Mouse (Mus musculus): ENCODE data around the gene Furin. TPM values are rescaled to one million over a fixed set of nuclear protein-coding genes. Genes with fewer than 3 reads are reported as not detected.

The Furin gene
- polyA plus RNA-seq, 1 experiment from 2014 or later: 10.0 TPM

- no peaks in the 10 kb centered on the region for H3K36me3 ChIP-seq (ENCODE audit: control insufficient read depth, insufficient read depth, low read length)
- H3K9ac ChIP-seq (ENCODE audit: low read length): no peak overlapping the region
- no peak overlapping the region for H3K4me3 ChIP-seq (ENCODE audit: low read depth, low read length)
- WGBS: 29% methylated on average over 20 of the region's 20 CpGs
- no peaks in the 10 kb centered on the region for H3K9me3 ChIP-seq (ENCODE audit: control insufficient read depth, low read length)
- DNase-seq (ENCODE audit: low spot score) (peak; percentile 28), ATAC-seq (ENCODE audit: insufficient number of reproducible peaks, low FRiP score, low TSS enrichment, low read depth) (no peak)
- H3K4me1 ChIP-seq (ENCODE audit: control insufficient read depth, insufficient read depth, low read length): no peaks in the 10 kb centered on the region
- H3K27ac ChIP-seq (replicated peaks; ENCODE audit: low read depth, low read length): no peak overlapping the region
- H3K4me2 ChIP-seq (ENCODE audit: low read depth, severe bottlenecking): peak overlapping the region; percentile 0; the same call in 1 of the 2 replicates
- no peaks in the 10 kb centered on the region for H3K27me3 ChIP-seq (ENCODE audit: control insufficient read depth, insufficient read depth, low read length)
Measured at GRCm38 (mm10) chr7:80422759-80423480, 17.7 kb upstream of the Furin start.

GRCm38 (mm10) chr7:80421576-80421975 lies 16.3 kb upstream of the Furin start:
- ATAC-seq (ENCODE audit: insufficient number of reproducible peaks, low FRiP score, low TSS enrichment, low read depth) (no peak), DNase-seq (ENCODE audit: low spot score) (no peak)
- WGBS: 95% methylated on average over 6 of the region's 6 CpGs
- Histone ChIP-seq H3K27me3 (ENCODE audit: control insufficient read depth, insufficient read depth, low read length) (no peaks in the 10 kb centered on the region), H3K9ac (ENCODE audit: low read length) (no peak overlapping the region), H3K36me3 (ENCODE audit: control insufficient read depth, insufficient read depth, low read length) (no peaks in the 10 kb centered on the region), H3K4me2 (ENCODE audit: low read depth, severe bottlenecking) (no peak overlapping the region), H3K4me3 (ENCODE audit: low read depth, low read length) (no peak overlapping the region), H3K4me1 (ENCODE audit: control insufficient read depth, insufficient read depth, low read length) (no peaks in the 10 kb centered on the region), H3K9me3 (ENCODE audit: control insufficient read depth, low read length) (no peaks in the 10 kb centered on the region), H3K27ac (replicated peaks; ENCODE audit: low read depth, low read length) (no peak overlapping the region)

- no peak overlapping the region for H3K27ac ChIP-seq (replicated peaks; ENCODE audit: low read depth, low read length)
- no peak overlapping the region for H3K9ac ChIP-seq (ENCODE audit: low read length)
- no peak overlapping the region for H3K4me3 ChIP-seq (ENCODE audit: low read depth, low read length)
- DNase-seq (ENCODE audit: low spot score) (no peak), ATAC-seq (ENCODE audit: insufficient number of reproducible peaks, low FRiP score, low TSS enrichment, low read depth) (no peak)
- H3K4me2 ChIP-seq (ENCODE audit: low read depth, severe bottlenecking): no peak overlapping the region
- H3K4me1 ChIP-seq (ENCODE audit: control insufficient read depth, insufficient read depth, low read length): no peaks in the 10 kb centered on the region
- no peaks in the 10 kb centered on the region for H3K27me3 ChIP-seq (ENCODE audit: control insufficient read depth, insufficient read depth, low read length)
- WGBS: 90% methylated on average over 4 of the region's 4 CpGs
- H3K9me3 ChIP-seq (ENCODE audit: control insufficient read depth, low read length): no peaks in the 10 kb centered on the region
- no peaks in the 10 kb centered on the region for H3K36me3 ChIP-seq (ENCODE audit: control insufficient read depth, insufficient read depth, low read length)
Measured at GRCm38 (mm10) chr7:80420586-80420985, 15.3 kb upstream of the Furin start.

- no peak overlapping the region for H3K27ac ChIP-seq (replicated peaks; ENCODE audit: low read depth, low read length)
- WGBS: 58% methylated on average over 3 of the region's 3 CpGs
- no peak for ATAC-seq (ENCODE audit: insufficient number of reproducible peaks, low FRiP score, low TSS enrichment, low read depth)
Measured at GRCm38 (mm10) chr7:80419278-80419677, 14.0 kb upstream of the Furin start.

GRCm38 (mm10) chr7:80418036-80418435 lies 12.8 kb upstream of the Furin start:
- H3K36me3 ChIP-seq (ENCODE audit: control insufficient read depth, insufficient read depth, low read length): no peaks in the 10 kb centered on the region
- H3K4me1 ChIP-seq (ENCODE audit: control insufficient read depth, insufficient read depth, low read length): no peaks in the 10 kb centered on the region
- H3K27me3 ChIP-seq (ENCODE audit: control insufficient read depth, insufficient read depth, low read length): no peaks in the 10 kb centered on the region
- no peak overlapping the region for H3K9ac ChIP-seq (ENCODE audit: low read length)
- H3K4me3 ChIP-seq (ENCODE audit: low read depth, low read length): no peak overlapping the region
- ATAC-seq (ENCODE audit: insufficient number of reproducible peaks, low FRiP score, low TSS enrichment, low read depth): no peak
- H3K4me2 ChIP-seq (ENCODE audit: low read depth, severe bottlenecking): no peak overlapping the region
- no peak overlapping the region for H3K27ac ChIP-seq (replicated peaks; ENCODE audit: low read depth, low read length)
- 85% methylated on average over 3 of the region's 3 CpGs for WGBS
- H3K9me3 ChIP-seq (ENCODE audit: control insufficient read depth, low read length): no peaks in the 10 kb centered on the region
- DNase-seq (ENCODE audit: low spot score): no peak

More at GRCm38 (mm10) chr7:80419278-80419677, 14.0 kb upstream of the Furin start:
- Histone ChIP-seq H3K4me2 (ENCODE audit: low read depth, severe bottlenecking) (no peak overlapping the region), H3K9ac (ENCODE audit: low read length) (no peak overlapping the region), H3K27me3 (ENCODE audit: control insufficient read depth, insufficient read depth, low read length) (no peaks in the 10 kb centered on the region), H3K9me3 (ENCODE audit: control insufficient read depth, low read length) (no peaks in the 10 kb centered on the region), H3K4me3 (ENCODE audit: low read depth, low read length) (no peak overlapping the region), H3K36me3 (ENCODE audit: control insufficient read depth, insufficient read depth, low read length) (no peaks in the 10 kb centered on the region), H3K4me1 (ENCODE audit: control insufficient read depth, insufficient read depth, low read length) (no peaks in the 10 kb centered on the region)
- DNase-seq (ENCODE audit: low spot score): no peak

- no peak overlapping the region for H3K9ac ChIP-seq (ENCODE audit: low read length)
- H3K4me1 ChIP-seq (ENCODE audit: control insufficient read depth, insufficient read depth, low read length): no peaks in the 10 kb centered on the region
- H3K4me2 ChIP-seq (ENCODE audit: low read depth, severe bottlenecking): no peak overlapping the region
- H3K9me3 ChIP-seq (ENCODE audit: control insufficient read depth, low read length): no peaks in the 10 kb centered on the region
- H3K27me3 ChIP-seq (ENCODE audit: control insufficient read depth, insufficient read depth, low read length): no peaks in the 10 kb centered on the region
- no peak overlapping the region for H3K27ac ChIP-seq (replicated peaks; ENCODE audit: low read depth, low read length)
- H3K36me3 ChIP-seq (ENCODE audit: control insufficient read depth, insufficient read depth, low read length): no peaks in the 10 kb centered on the region
- H3K4me3 ChIP-seq (ENCODE audit: low read depth, low read length): no peak overlapping the region
- ATAC-seq (ENCODE audit: insufficient number of reproducible peaks, low FRiP score, low TSS enrichment, low read depth): no peak
- DNase-seq (ENCODE audit: low spot score): no peak
Measured at GRCm38 (mm10) chr7:80417601-80418000, 12.4 kb upstream of the Furin start.

- ATAC-seq (ENCODE audit: insufficient number of reproducible peaks, low FRiP score, low TSS enrichment, low read depth): no peak
- 87% methylated on average over 7 of the region's 7 CpGs for WGBS
- no peak overlapping the region for H3K4me3 ChIP-seq (ENCODE audit: low read depth, low read length)
Measured at GRCm38 (mm10) chr7:80416969-80417368, 11.7 kb upstream of the Furin start.

GRCm38 (mm10) chr7:80414303-80414855 lies 9.1 kb upstream of the Furin start:
- Histone ChIP-seq H3K9me3 (ENCODE audit: control insufficient read depth, low read length) (no peaks in the 10 kb centered on the region), H3K9ac (ENCODE audit: low read length) (no peak overlapping the region), H3K4me1 (ENCODE audit: control insufficient read depth, insufficient read depth, low read length) (no peaks in the 10 kb centered on the region), H3K36me3 (ENCODE audit: control insufficient read depth, insufficient read depth, low read length) (no peaks in the 10 kb centered on the region), H3K4me2 (ENCODE audit: low read depth, severe bottlenecking) (no peak overlapping the region), H3K27ac (replicated peaks; ENCODE audit: low read depth, low read length) (no peak overlapping the region), H3K4me3 (ENCODE audit: low read depth, low read length) (no peak overlapping the region), H3K27me3 (ENCODE audit: control insufficient read depth, insufficient read depth, low read length) (no peaks in the 10 kb centered on the region)
- WGBS: 84% methylated on average over 7 of the region's 7 CpGs
- no peak for ATAC-seq (ENCODE audit: insufficient number of reproducible peaks, low FRiP score, low TSS enrichment, low read depth)
- no peak for DNase-seq (ENCODE audit: low spot score)

More at GRCm38 (mm10) chr7:80416969-80417368, 11.7 kb upstream of the Furin start:
- Histone ChIP-seq H3K9me3 (ENCODE audit: control insufficient read depth, low read length) (no peaks in the 10 kb centered on the region), H3K27me3 (ENCODE audit: control insufficient read depth, insufficient read depth, low read length) (no peaks in the 10 kb centered on the region), H3K36me3 (ENCODE audit: control insufficient read depth, insufficient read depth, low read length) (no peaks in the 10 kb centered on the region), H3K9ac (ENCODE audit: low read length) (no peak overlapping the region), H3K4me1 (ENCODE audit: control insufficient read depth, insufficient read depth, low read length) (no peaks in the 10 kb centered on the region), H3K27ac (replicated peaks; ENCODE audit: low read depth, low read length) (no peak overlapping the region), H3K4me2 (ENCODE audit: low read depth, severe bottlenecking) (no peak overlapping the region)
- no peak for DNase-seq (ENCODE audit: low spot score)

Data from limb, embryonic 11.5 days (tissue).